Mouse (Mus musculus): ENCODE data around the gene Kirrel. TPM values are rescaled to one million over a fixed set of nuclear protein-coding genes. Genes with fewer than 3 reads are reported as not detected.

Kirrel gene
- total and polyA plus RNA-seq, 3 experiments = not detected

DNA sequence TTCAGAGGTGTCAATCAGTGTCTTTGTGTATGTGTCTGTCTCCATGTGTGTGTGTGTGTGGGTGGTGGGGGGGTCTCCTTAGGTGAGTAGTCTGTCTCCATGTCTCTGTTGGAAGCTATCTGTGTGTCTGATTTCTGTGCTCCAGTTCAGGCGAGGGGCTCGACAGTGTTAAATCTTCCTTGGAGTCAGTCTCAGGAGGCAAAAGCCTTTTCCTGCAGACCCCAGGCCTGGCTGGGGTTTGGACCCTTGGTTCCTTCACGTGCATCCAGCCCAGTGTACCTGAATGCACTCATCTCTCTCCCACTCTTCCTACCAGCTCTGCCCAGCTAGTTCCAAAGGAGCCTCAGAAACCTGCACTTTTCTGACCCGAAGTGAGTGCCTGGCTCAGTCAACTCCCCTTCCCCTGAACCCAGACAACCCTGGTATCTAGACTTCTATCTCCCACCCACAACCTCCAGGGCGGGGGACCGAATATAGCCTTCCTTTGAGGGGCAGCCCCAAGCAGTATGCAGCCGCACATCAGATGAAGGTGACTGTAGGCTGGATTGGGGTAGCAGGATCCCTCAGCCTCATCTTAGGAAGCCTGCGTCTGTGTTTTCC is 961 bp downstream of the Kirrel start:
- H3K27me3 ChIP-seq (replicated peaks) = peaks cover 65% of the 10 kb centered on the region
- dilution Hi-C loops (cut with MboI; ENCODE audit: extremely low pct_ligation_motif_present, extremely low pct_unique_long_range_greater_than_20kb, low sequenced_read_pairs) = no loop called here
- H3K79me2 ChIP-seq (replicated peaks; ENCODE audit: control insufficient read depth, extremely low read depth, insufficient read depth, poor library complexity, severe bottlenecking) = no peaks in the 10 kb centered on the region
- H3K9me3 ChIP-seq (replicated peaks; ENCODE audit: low read length) = no peaks in the 10 kb centered on the region
- no peak overlapping the region for H3K4me2 ChIP-seq (ENCODE audit: insufficient read depth, low read depth, poor library complexity, severe bottlenecking)
- no peak overlapping the region for H3K4me3 ChIP-seq (replicated peaks in 1 of 3; ENCODE audit: low read depth in 2 of 3, low read length in 2 of 3, poor library complexity in 1 of 3)
- no peak overlapping the region for H3K9ac ChIP-seq (ENCODE audit: insufficient read depth, low read depth)
- DNase-seq (ENCODE audit: extremely low read depth) = no peak
- no peaks in the 10 kb centered on the region for H3K4me1 ChIP-seq (ENCODE audit: control insufficient read depth in 1 of 2, insufficient read depth in 2 of 2)
- H3K27ac ChIP-seq (ENCODE audit: insufficient read depth, low read depth) = no peak overlapping the region
- no peak for TF ChIP-seq MAFK (IDR thresholded peaks at IDR 0.05; ENCODE audit: insufficient replicate concordance, low read length)
- TF ChIP-seq USF2 (conservative IDR thresholded peaks at IDR 0.05; ENCODE audit: low read depth, low read length) = no peak
- TF ChIP-seq EP300 (IDR thresholded peaks at IDR 0.05; ENCODE audit: low read length) = no peak
- in situ Hi-C loops (cut with MboI; ENCODE audit: low pct_ligation_motif_present, low pct_unique_long_range_greater_than_20kb, low sequenced_read_pairs) = loop anchor here (10.0 kb wide), 1 partner anchor 89 kb away; no protein-coding TSS in a partner anchor
- H3K36me3 ChIP-seq (replicated peaks in 1 of 2; ENCODE audit: control insufficient read depth in 1 of 2, insufficient read depth in 1 of 2, low read length in 1 of 2) = no peaks in the 10 kb centered on the region

DNA sequence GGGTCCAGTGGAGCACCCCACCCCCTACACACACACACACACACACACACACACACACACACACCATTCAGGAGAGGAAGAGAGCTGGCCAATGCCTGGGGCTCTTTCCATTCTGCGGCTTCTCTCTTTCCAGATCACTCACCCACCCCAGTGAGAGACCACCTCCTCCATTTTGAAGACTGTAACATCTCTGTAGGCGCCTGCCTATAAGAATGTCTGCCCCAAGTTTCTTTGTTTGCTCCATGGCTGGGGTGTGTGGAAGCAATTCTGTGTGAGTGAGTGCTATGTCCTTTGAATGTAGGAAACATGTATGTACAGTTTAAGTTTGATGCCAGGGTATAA is 1.5 kb downstream of the Kirrel start:
- Histone ChIP-seq H3K79me2 (replicated peaks; ENCODE audit: control insufficient read depth, extremely low read depth, insufficient read depth, poor library complexity, severe bottlenecking) (no peaks in the 10 kb centered on the region), H3K27ac (ENCODE audit: insufficient read depth, low read depth) (no peak overlapping the region), H3K36me3 (replicated peaks in 1 of 2; ENCODE audit: control insufficient read depth in 1 of 2, insufficient read depth in 1 of 2, low read length in 1 of 2) (no peaks in the 10 kb centered on the region), H3K9me3 (replicated peaks; ENCODE audit: low read length) (no peaks in the 10 kb centered on the region), H3K27me3 (replicated peaks) (peaks cover 70% of the 10 kb centered on the region), H3K9ac (ENCODE audit: insufficient read depth, low read depth) (no peak overlapping the region), H3K4me3 (replicated peaks in 1 of 3; ENCODE audit: low read depth in 2 of 3, low read length in 2 of 3, poor library complexity in 1 of 3) (no peak overlapping the region), H3K4me1 (ENCODE audit: control insufficient read depth in 1 of 2, insufficient read depth in 2 of 2) (no peaks in the 10 kb centered on the region), H3K4me2 (ENCODE audit: insufficient read depth, low read depth, poor library complexity, severe bottlenecking) (no peak overlapping the region)
- in situ Hi-C loops (cut with MboI; ENCODE audit: low pct_ligation_motif_present, low pct_unique_long_range_greater_than_20kb, low sequenced_read_pairs) (loop anchor here (10.0 kb wide), 1 partner anchor 88 kb away; no protein-coding TSS in a partner anchor), dilution Hi-C loops (cut with MboI; ENCODE audit: extremely low pct_ligation_motif_present, extremely low pct_unique_long_range_greater_than_20kb, low sequenced_read_pairs) (no loop called here)
- DNase-seq (ENCODE audit: extremely low read depth) = no peak
- TF ChIP-seq MAZ (IDR thresholded peaks at IDR 0.05; ENCODE audit: low read depth, low read length) (no peak), RAD21 (IDR thresholded peaks at IDR 0.05; ENCODE audit: low read depth, low read length) (no peak), KAT2A (IDR thresholded peaks at IDR 0.05; ENCODE audit: insufficient replicate concordance, low read length) (no peak), POLR2A (IDR thresholded peaks at IDR 0.05; ENCODE audit: low read depth, low read length) (no peak), CHD2 (IDR thresholded peaks at IDR 0.05; ENCODE audit: low read length) (no peak), ELF1 (IDR thresholded peaks at IDR 0.05; ENCODE audit: low read depth, low read length) (no peak), ZKSCAN1 (IDR thresholded peaks at IDR 0.05; ENCODE audit: borderline replicate concordance, low read depth, low read length) (no peak), TCF12 (IDR thresholded peaks at IDR 0.05; ENCODE audit: low read depth, low read length) (no peak), NRF1 (IDR thresholded peaks at IDR 0.05; ENCODE audit: low read depth, low read length) (no peak), GABPA (IDR thresholded peaks at IDR 0.05; ENCODE audit: insufficient replicate concordance, low read depth, low read length) (no peak), ZNF384 (IDR thresholded peaks at IDR 0.05; ENCODE audit: low read depth, low read length) (no peak), PAX5 (IDR thresholded peaks at IDR 0.05; ENCODE audit: low read length) (no peak)
